Mouse (Mus musculus): ENCODE data around the gene Arhgef7.

DNA sequence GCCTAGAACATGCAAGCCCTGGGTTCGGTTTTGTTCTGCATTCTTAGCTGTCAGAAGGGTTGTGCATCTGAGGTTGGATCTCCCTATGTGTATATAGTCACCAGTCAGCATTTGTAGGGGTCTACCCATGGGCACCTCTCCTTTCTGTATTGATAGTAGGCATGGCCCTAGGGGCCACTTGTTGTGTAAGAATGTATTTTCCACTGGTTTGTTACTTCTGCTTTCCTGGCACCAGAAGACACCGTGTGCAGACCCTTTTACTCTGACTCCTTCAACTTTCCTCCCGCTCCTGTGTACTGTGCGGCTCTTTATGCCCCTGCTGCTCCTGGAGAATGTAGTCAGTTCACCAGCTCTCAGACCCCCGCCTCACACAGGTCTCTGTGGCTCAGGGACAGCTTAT, 80.5 kb downstream of the Arhgef7 start:
- TF ChIP-seq GATA1 (IDR thresholded peaks at IDR 0.05; ENCODE audit: borderline replicate concordance, low read length), result no peak
- no peak for TF ChIP-seq FLI1 (IDR thresholded peaks at IDR 0.05; ENCODE audit: low read length)
